Mouse (Mus musculus): Measurements from ENCODE around the gene Coq5. TPM values are rescaled to one million over a fixed set of nuclear protein-coding genes. Genes with fewer than 3 reads are reported as not detected.
"Not testable (repeated sequence)": the region's sequence is repeated elsewhere in the genome, so short reads cannot be mapped to it uniquely, and the experiment has no call there.

The Coq5 gene
- polyA plus RNA-seq, 1 experiment from 2014 or later: 58.7 TPM

DNA sequence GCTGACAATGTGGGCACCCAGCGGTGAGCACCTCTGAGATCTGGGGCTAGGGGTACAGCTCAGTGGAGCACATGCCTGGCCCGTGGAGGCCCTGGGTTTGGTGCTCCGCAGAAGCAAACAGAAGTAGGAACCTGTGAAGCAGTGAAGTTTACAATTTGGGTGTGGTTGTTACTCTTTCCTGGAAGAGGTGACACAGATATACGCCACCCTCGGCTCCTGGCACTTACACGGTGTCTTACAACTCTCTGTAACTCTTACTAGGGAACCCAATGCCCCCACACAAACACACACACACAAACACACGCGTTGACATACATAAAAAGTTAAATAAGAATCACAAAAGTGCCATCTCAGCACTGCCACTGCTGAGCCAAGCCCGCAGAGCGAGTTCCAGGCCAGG, 16.9 kb downstream of the Coq5 start:
- ATAC-seq (ENCODE audit: low read depth): no peak
- no peak overlapping the region for H3K27ac ChIP-seq (replicated peaks)
- H3K4me1 ChIP-seq (replicated peaks): peaks cover 31% of the 10 kb centered on the region
- H3K9me3 ChIP-seq: no peaks in the 10 kb centered on the region
- no peak overlapping the region for H3K4me2 ChIP-seq
- H3K9ac ChIP-seq: no peak overlapping the region
- 91% methylated on average over 10 of the region's 10 CpGs for WGBS
- no peak overlapping the region for H3K4me3 ChIP-seq
- no peaks in the 10 kb centered on the region for H3K27me3 ChIP-seq
- peaks cover 67% of the 10 kb centered on the region for H3K36me3 ChIP-seq

DNA sequence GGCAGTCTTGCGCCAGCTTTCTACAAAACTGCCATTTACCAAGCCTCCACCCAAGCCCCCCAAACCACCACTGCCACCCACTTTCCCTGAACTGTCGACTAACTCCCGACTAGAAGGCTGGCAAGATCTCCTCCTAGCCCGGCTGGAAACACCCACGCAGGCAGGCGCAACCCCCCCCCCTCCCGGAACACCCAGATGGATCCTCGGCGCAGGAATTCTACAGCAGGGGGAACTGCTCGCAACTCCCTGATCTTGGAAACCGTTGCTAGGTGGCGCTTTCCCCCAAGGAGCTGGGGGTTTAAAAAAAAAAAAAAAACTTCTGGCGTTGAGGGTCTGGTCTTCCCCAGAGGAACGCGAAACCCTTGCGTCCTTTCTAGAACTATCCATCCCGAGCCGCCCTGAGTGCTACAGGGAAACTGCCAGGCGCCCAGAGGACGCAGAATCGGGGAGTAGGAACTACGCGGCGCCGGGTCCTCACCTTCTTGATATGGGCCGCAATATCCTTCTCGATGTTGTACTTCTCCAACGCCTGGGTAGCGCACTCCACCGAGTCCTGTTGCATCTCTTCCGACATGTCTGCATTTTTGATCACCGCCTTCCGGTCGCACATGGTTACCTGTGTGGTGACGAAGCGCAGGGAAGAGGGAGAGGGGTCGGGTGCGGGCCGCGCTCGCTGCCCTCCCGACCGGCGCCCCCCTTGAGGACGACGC, 20.7 kb downstream of the Coq5 start:
- under 1% methylated on average over 46 of the region's 46 CpGs for WGBS
- ATAC-seq (ENCODE audit: low read depth): peak; percentile 64

DNA sequence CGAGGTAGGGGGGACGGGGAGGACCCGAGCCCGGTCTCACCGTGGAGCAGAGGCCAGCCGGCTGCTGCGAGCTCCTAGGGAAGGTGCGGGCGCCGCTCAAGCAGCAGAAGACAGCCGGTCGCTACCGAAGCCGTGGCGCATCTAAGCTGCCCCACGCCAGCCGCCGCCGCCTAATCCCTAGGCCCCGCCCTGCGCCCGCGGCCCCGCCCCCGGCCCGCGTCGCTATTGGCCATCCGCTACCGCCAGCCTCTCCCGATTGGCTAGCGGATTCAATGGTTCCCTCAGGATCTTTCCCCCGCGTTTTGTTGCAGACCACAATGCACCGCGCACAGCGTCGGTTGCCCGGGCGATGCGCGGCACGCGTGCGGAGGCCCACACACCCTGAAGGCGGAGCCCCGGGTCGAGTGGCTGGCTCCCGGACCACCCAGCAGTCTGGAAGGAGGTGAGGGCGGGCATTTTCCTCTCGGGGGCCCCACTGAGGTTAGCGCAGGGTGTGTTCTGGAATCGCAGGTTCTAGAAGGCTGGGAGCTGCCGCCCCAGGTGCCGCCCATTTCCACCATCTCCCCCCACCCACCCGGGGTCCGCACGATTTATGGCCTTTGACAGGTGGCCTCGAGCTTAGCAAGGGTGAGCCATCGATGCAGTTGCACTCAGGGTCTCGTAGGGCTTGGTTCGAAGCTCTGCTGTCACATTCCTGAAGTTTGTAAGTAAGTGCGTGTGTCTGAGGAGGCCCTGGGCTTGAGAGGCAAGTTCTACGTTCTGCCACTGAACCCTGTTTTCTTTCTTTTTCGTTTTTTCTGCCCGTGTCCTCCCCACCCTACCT, 21.5 kb downstream of the Coq5 start, which contains the start of gene Dynll1:
Gene Dynll1 (minus strand): TSS at position 208 of the 823 bp plus-strand sequence.
- no peaks in the 10 kb centered on the region for H3K27me3 ChIP-seq
- peaks cover 30% of the 10 kb centered on the region for H3K36me3 ChIP-seq
- ATAC-seq (ENCODE audit: low read depth): peak; percentile 98
- H3K4me2 ChIP-seq: peak within 1 kb of the TSS; percentile 77
- no peaks in the 10 kb centered on the region for H3K9me3 ChIP-seq
- H3K9ac ChIP-seq: peak within 1 kb of the TSS; percentile 94
- H3K4me3 ChIP-seq: peak within 1 kb of the TSS; percentile 70
- peaks cover 39% of the 10 kb centered on the region for H3K4me1 ChIP-seq (replicated peaks)
- peak within 1 kb of the TSS; percentile 96 for H3K27ac ChIP-seq (replicated peaks)
- WGBS: under 1% methylated on average over 66 of the region's 66 CpGs

More for the DNA sequence above, 20.7 kb downstream of the Coq5 start:
- Histone ChIP-seq H3K4me1 (replicated peaks) (peaks cover 39% of the 10 kb centered on the region), H3K4me2 (peak overlapping the region; percentile 77), H3K9me3 (no peaks in the 10 kb centered on the region), H3K27ac (replicated peaks) (peak overlapping the region; percentile 96), H3K36me3 (peaks cover 38% of the 10 kb centered on the region), H3K4me3 (peak overlapping the region; percentile 70), H3K9ac (peak overlapping the region; percentile 94), H3K27me3 (no peaks in the 10 kb centered on the region)

DNA sequence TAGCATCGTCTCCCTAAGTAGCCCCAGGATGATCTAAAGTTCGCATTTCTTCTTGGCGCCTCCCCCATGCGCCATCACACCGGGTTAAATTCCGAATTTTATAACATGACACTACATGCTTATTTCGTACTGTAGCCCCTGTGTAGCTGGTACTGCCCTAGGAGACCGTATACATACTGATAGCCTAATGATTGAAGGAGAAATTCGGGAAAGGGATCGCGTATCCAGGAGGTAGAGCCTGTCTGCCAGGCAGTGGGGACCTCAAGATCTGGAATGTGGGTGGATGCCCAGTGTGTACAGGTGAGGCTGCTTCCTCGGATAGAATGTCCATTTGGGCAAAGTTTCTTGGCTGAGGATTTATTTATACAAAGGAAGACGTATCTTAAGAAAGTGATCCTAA, 22.1 kb downstream of the Coq5 start:
- Histone ChIP-seq H3K36me3 (peaks cover 24% of the 10 kb centered on the region), H3K9ac (peak overlapping the region; percentile 69), H3K4me3 (peak overlapping the region; percentile 70), H3K27me3 (no peaks in the 10 kb centered on the region), H3K4me2 (peak overlapping the region; percentile 77), H3K9me3 (no peaks in the 10 kb centered on the region), H3K4me1 (replicated peaks) (peaks cover 39% of the 10 kb centered on the region), H3K27ac (replicated peaks) (peak overlapping the region; percentile 96)
- WGBS: 34% methylated on average over 13 of the region's 13 CpGs
- no peak for ATAC-seq (ENCODE audit: low read depth)

DNA sequence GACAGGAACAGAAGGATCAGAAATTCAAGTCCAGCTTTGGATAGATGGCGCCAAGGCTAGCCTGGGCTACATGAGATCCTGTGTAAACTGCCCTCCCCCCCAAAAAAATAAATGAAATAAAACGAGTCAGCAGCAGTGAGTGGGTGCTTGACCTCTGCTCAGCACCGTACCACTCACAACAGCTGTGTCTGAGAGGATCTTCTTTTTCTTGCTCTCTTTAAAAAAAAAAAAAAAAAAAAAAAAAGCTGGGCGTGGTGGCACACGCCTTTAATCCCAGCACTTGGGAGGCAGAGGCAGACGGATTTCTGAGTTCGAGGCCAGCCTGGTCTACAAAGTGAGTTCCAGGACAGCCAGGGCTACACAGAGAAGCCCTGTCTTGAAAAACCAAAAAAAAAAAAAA, 22.7 kb downstream of the Coq5 start:
- ATAC-seq (ENCODE audit: low read depth); H3K9me3 ChIP-seq; H3K27ac ChIP-seq (replicated peaks); H3K9ac ChIP-seq; H3K27me3 ChIP-seq: not testable (repeated sequence)
- Histone ChIP-seq H3K4me2 (peak overlapping the region; percentile 77), H3K4me1 (replicated peaks) (peaks cover 36% of the 10 kb centered on the region), H3K36me3 (peaks cover 18% of the 10 kb centered on the region), H3K4me3 (peak overlapping the region; percentile 70)
- 90% methylated on average over 5 of the region's 7 CpGs for WGBS

DNA sequence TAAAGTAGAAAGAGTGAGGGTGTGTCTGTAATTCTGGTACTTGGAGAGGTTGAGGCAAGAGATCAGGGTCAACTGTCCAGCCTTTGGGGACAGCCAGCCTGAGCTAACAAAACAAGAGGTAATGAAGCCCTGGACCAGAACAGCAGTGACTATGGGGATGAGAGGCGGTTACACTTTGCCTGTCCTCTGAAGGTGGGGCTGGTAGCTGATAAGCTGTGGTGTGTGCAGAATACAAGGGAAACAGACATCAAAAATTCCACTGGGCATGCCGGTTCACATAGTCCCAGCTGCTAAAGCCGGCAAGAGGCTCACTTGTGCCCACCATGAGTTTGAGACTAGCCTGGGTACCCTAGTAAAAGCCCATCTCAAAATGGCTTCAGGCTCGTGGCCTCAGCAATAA, 32.9 kb downstream of the Coq5 start:
- Histone ChIP-seq H3K27me3 (no peaks in the 10 kb centered on the region), H3K4me2 (no peak overlapping the region), H3K9me3 (no peaks in the 10 kb centered on the region), H3K4me3 (no peak overlapping the region), H3K36me3 (no peaks in the 10 kb centered on the region), H3K4me1 (replicated peaks) (peaks cover 19% of the 10 kb centered on the region), H3K9ac (no peak overlapping the region), H3K27ac (replicated peaks) (no peak overlapping the region)
- WGBS: 86% methylated on average over 4 of the region's 4 CpGs
- no peak for ATAC-seq (ENCODE audit: low read depth)

DNA sequence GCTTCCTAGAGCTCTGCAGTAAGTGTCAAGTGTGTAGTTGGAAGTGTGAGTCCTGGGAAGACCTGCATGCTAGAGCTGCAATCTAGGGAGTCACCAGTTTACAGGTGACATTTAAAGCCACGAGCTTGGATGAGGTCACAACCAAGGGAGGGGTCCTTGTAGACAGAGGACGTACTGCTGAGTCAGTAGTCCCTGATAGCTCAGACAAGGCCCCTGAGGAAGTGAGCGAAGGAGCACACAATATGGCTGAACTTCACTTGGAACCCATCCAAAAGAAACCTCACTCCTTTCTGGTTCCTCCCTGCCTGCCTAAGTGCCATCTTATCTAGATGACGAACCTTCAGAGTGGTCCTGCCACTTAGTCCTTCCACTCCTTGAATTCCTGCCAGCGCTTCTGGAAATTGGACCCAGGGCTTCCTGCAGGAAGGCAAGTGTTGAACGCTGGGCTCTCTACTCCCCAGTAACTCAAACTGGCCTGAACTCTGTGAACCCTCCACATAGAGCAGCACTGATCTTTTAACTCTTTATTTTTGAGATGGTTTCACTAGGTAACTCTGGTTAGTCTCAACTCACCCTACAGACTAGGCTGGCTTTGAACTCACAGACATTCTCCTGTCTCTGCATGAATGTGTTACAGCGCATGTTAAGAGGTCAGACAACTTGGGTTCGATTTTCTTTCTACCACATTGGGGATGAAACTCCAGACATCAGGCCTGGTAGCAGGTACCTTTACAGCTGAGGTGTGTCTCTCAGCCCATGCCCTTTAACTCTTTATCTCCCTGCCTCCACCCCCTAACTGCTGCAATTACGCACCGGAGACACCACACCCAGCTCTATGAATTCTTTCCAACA, 33.6 kb downstream of the Coq5 start:
- peaks cover 26% of the 10 kb centered on the region for H3K4me1 ChIP-seq (replicated peaks)
- no peak overlapping the region for H3K4me2 ChIP-seq
- H3K9ac ChIP-seq: no peak overlapping the region
- H3K4me3 ChIP-seq: no peak overlapping the region
- H3K9me3 ChIP-seq: no peaks in the 10 kb centered on the region
- no peak overlapping the region; the same call in 1 of the 2 replicates for H3K27ac ChIP-seq (replicated peaks)
- 79% methylated on average over 10 of the region's 10 CpGs for WGBS
- no peak for ATAC-seq (ENCODE audit: low read depth)
- H3K27me3 ChIP-seq: no peaks in the 10 kb centered on the region
- no peaks in the 10 kb centered on the region for H3K36me3 ChIP-seq

DNA sequence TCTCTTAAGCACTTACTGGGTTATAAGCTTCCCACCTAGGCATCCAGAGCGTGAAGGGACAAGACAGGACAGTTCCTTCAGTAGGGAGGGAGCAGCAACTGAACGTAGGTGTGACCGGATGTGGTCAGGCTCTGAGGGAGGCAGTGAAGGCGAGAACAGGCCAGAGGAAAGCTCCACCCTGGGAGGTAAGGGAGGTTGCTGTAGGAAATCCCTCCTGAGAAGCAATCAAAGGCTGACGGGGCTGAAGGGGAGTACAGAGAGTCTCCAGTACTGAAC, 34.1 kb downstream of the Coq5 start:
- WGBS: 49% methylated on average over 5 of the region's 5 CpGs

DNA sequence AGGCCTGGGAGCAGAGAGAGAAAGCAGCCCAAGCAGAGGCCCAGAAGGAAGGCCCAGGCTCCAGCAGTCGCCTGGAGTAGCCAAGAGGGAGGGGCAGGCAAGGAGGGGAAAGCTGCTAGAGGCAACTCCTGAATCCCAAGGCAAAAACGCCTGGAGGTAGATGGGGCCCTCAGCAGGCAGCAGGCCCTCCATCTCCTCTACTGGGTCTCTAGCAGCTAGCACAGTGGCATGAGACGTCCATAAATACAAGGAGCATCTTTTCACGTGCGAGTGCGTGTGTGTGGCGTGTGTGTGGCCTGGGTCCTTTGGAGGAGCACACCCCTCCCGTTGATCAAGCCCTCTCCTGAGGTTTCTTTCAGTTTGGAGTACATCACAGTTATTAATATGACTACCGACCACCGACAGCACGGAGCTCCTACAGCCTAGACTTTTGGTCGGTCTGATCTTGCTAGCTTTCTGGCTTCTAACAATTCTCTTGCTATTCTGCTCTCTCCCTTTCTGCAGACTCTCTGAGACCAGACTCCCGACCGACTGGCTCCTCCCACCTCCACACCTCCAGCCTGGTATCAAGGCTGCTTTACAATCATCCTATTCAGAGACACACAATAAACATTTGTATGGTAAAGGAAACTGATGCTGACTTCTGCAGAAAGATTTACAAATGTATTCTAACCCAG, 37.6 kb downstream of the Coq5 start:
- peak overlapping the region; percentile 63 for H3K9ac ChIP-seq
- 2% methylated on average over 14 of the region's 14 CpGs for WGBS
- H3K4me1 ChIP-seq (replicated peaks): peaks cover 45% of the 10 kb centered on the region
- H3K9me3 ChIP-seq: no peaks in the 10 kb centered on the region
- no peaks in the 10 kb centered on the region for H3K27me3 ChIP-seq
- H3K4me3 ChIP-seq: no peak overlapping the region
- ATAC-seq (ENCODE audit: low read depth): no peak; the same call in 1 of the 2 replicates
- H3K27ac ChIP-seq (replicated peaks): peak overlapping the region; percentile 86
- peak overlapping the region; percentile 74 for H3K4me2 ChIP-seq
- no peaks in the 10 kb centered on the region for H3K36me3 ChIP-seq

More for the DNA sequence above, 34.1 kb downstream of the Coq5 start:
- no peaks in the 10 kb centered on the region for H3K27me3 ChIP-seq
- ATAC-seq (ENCODE audit: low read depth): no peak
- no peak overlapping the region for H3K4me3 ChIP-seq
- no peaks in the 10 kb centered on the region for H3K9me3 ChIP-seq
- no peak overlapping the region for H3K4me2 ChIP-seq
- no peaks in the 10 kb centered on the region for H3K36me3 ChIP-seq
- peaks cover 32% of the 10 kb centered on the region for H3K4me1 ChIP-seq (replicated peaks)
- no peak overlapping the region; the same call in 1 of the 2 replicates for H3K27ac ChIP-seq (replicated peaks)
- peak overlapping the region; percentile 50; the same call in 1 of the 2 replicates for H3K9ac ChIP-seq

DNA sequence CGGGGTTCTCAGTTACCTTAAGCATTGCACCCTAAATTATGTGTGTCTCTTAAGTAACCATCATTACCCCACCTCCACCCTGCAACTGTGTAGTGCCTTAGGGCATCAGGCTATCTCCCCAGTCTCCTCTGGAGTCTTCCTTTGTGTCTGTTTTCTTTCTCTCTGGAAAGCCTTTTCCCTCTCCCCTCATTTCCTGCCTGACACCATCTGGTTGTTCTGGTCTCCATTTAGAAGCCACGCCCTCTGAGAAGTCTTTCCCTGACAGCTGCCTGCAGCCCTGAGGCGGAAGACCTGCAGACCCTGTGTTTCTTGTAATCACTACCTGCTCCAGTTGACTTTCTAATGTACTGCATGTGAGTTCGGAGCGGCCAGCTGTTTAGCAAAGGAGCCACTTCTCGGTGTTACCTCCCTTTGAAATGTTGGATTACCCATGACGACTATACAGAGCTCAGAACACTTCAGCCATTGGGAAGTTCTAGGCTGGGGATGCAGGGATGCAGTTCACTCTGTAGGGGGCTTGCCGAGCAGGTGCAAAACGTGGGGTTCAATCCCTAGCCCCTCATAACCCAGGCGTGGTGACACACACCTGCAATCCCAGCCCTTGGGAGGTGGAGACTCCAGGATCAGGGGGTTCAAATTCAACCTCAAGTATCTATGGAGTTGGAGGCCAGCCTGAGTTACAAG, 38.3 kb downstream of the Coq5 start:
- no peaks in the 10 kb centered on the region for H3K9me3 ChIP-seq
- H3K4me2 ChIP-seq: peak overlapping the region; percentile 74
- peaks cover 45% of the 10 kb centered on the region for H3K4me1 ChIP-seq (replicated peaks)
- H3K4me3 ChIP-seq: 0 out of 2 replicates have a peak overlapping the region, but pooled peaks have one; percentile 0
- peak; percentile 34; the same call in 1 of the 2 replicates for ATAC-seq (ENCODE audit: low read depth)
- H3K36me3 ChIP-seq: no peaks in the 10 kb centered on the region
- 3% methylated on average over 10 of the region's 10 CpGs for WGBS
- peak overlapping the region; percentile 86 for H3K27ac ChIP-seq (replicated peaks)
- peak overlapping the region; percentile 67; the same call in 1 of the 2 replicates for H3K9ac ChIP-seq
- H3K27me3 ChIP-seq: no peaks in the 10 kb centered on the region

Measured in neural tube, embryonic 13.5 days (tissue).